Mouse (Mus musculus): ENCODE results near the gene Idnk. TPM values are rescaled to one million over a fixed set of nuclear protein-coding genes. Genes with fewer than 3 reads are reported as not detected.

Idnk gene
- 85.7 and 88.8 TPM in 2 replicates for total RNA-seq (2017)

DNA sequence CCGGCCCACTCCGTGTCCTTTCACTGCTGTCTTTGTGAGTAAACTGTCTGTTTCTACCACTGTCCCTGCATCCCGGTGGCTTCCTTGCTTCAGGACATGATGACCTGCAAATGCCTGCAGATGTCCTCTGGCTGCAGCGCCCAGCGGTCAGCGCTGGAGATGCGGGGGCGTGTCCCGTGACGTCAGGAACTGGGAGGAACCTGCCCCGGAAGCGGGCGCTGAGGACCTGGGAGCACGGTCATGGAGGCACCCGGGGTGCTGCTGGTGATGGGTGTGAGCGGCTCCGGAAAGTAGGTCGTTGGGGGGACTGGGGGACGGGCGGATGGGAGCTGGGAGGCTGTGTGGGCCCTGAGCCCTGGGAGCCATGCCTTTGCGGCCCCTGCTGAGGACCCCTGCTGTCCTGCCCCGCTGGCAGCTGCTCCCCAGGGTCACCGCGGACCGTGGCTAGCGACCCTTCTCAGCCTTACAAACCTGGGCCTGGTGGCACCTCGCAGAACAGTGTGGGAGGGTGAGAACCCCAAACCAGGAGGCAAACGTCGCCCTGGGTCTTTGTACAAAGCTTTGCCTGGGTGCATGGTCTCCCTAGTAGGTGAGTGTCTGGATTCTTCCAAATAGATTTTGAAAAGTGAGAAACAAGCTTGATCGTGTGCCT lies at the start of gene Idnk:
TSS of gene Idnk (plus strand) at position 203 of the 652 bp plus-strand sequence.
- peak; percentile 59 for ATAC-seq (ENCODE audit: extremely low read depth, insufficient number of reproducible peaks, low FRiP score, poor library complexity, severe bottlenecking)

DNA sequence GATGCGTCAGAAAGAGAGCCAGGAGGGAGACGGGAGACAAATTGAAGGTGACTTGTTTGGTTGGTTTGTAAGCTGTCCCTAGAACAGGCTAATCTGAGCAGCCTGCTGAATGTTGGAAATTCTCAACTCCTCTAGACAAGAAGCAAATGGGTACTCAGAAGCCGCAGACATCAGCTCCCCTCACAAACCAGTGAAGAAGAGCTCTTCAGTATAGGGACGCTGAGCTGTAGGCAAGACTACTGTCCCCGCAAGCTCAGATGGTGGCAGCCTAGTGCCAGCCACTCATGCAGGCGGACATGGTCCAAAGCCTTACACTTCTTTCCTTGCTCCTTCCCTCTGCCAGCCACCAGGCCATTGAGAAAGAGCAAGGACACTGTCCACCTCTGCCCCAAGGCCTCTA lies 46.1 kb upstream of the Idnk start:
- no peak for ATAC-seq (ENCODE audit: extremely low read depth, insufficient number of reproducible peaks, low FRiP score, poor library complexity, severe bottlenecking)

DNA sequence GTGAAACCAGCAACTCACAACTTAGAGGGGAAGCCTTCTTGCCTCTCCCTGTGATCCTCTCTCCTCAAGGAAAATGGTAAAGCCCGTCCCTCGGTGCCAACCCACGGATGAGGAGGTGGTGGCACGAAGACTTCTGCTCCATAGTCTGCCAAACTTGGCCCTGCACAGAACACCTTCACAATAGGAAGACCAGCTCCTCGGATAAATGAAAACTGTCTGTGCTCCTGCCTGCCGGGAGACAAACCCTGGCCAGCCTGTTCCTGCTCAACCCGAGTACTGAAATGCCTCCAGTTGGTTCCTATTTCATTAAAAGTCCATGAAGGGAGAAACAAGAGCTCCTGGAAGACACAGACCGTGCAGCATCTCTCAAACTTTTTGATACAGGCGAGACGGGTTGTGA lies 45.3 kb upstream of the Idnk start:
- ATAC-seq (ENCODE audit: extremely low read depth, insufficient number of reproducible peaks, low FRiP score, poor library complexity, severe bottlenecking) = no peak

DNA sequence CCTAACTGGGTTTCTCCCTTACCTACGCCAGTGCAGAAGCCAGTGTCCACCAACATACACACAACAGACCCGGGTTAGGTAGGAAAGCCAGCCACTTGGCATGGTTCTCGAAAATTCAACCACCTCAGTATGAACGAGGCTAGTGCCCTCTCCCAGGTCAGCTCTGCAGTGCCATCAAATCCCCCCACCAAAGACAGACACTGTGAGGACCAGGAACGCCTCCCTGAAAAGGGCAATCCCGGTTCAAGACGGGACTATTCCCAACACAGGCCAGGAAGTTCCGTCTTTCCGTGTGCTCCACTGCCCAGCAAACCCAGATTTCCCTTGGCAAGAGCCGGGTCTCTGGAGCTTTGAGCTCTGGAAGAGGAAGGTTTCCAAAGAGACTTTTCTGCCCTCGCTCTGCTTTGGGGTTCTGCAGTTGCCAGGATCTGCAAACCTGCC lies 44.8 kb upstream of the Idnk start:
- no peak for ATAC-seq (ENCODE audit: extremely low read depth, insufficient number of reproducible peaks, low FRiP score, poor library complexity, severe bottlenecking)

DNA sequence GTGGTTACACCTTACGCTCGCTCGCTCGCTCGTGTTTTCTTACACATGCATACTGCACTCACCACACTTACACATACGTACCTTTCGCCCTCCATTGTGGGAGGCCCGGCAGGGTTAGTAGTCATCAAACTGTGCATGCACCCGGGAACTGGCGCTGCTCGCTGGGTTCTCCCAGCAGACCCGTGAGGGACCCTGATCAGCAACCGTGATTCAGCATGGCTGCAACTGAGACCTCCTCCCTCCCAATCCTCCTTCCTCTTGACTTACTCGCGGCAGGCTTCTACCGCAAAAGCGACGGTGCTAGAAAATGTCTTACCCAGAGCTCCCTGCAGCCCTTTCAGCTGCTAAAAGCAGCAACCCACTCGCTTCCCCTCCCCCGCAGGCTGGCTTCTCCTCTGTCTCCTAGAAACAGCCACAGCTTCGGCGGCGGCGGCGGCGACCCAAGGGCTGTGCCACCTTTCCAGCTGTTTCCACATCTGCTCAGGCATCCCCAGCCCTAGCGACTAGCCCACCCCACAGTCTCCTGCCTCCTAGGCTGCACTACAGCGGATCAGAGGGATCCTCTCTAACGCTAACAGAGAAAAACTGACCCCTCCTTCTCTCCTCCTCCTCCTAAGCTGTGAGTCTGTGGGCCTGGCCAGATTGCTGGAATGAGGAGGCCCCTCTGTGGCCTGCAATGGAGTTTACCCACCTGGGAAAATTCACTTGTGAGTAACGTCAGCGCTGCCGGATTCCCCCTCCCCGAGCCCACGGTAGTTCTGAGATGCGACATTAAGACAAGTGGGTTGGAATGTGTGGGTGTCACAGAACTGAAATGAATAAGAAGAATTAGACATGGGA lies 44.2 kb upstream of the Idnk start, which contains the start of gene Klhl3:
TSS of gene Klhl3 (minus strand) at position 532 of the 840 bp plus-strand sequence.
- ATAC-seq (ENCODE audit: extremely low read depth, insufficient number of reproducible peaks, low FRiP score, poor library complexity, severe bottlenecking) = peak; percentile 28; the same call in 1 of the 2 replicates

DNA sequence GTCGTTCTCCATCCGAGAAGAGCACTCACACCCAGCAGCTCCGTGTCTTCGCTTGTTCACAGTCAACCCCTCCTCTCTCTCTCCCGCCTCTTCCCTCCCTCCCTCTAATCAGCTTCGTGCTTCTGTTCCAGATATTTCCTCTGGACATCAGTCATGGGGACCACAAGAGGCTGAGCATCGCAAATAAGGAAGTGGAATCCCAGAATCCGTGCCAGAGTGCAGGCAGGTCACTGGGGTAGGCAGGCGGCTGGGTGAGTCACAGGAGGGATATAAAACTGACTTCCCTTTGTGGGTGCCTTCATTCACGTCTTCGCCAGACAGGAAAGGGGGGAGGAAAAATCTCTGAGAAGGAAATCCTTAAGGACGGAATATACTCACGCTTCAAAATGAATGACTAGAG lies 42.2 kb upstream of the Idnk start:
- ATAC-seq (ENCODE audit: extremely low read depth, insufficient number of reproducible peaks, low FRiP score, poor library complexity, severe bottlenecking) = no peak

DNA sequence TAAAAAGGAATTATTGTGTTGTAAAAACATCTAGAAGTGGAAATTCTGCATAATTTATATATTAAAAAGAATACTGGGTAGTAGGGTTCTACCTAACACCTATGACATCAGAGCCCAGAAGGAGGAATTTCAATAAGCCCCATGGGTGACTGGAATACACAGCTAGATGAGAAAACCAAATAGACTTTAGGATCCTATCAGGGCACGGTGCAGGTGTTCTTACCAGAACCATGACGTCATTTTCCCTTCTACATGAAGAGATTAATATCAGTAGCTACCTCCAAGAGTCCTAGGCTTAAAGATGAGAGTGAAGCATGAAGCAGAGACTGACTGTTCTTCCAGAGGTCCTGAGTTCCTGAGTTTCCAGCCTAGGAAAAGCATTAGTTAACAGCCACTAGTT lies 40.6 kb upstream of the Idnk start:
- ATAC-seq (ENCODE audit: extremely low read depth, insufficient number of reproducible peaks, low FRiP score, poor library complexity, severe bottlenecking) = no peak

DNA sequence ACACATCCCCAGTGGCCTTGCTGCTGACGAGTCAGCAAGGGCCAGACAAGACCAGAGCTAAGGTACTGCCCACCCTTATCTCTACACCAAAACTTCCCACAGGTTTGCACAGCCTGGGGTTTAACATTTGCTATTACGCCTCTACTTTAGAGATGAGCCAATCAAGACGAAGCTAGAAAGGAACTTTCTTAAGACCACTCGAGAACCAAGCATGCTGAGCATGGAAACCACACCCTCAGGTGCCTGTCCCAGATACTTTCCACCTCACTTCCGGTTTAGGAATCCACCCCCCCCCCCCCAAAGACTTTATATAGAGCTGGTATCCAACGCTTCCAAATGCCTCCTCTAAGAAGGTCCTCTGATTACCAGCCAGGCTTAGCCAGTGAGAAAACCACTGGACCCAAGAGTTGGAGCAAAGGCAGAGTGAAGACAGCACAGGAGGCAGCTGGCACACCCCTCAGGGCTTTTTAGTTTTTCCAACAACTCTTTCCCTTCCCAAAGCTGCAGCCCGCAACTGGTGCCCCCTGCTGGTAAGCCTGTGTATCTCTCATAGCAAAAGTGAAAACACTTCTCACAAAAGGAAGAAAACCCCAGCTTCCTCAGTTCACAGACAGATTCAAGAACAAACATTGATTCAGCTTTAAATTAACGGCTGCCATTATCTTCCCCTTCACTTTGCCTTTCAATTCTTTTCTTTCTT lies 40.0 kb upstream of the Idnk start:
- peak; percentile 17; the same call in 1 of the 2 replicates for ATAC-seq (ENCODE audit: extremely low read depth, insufficient number of reproducible peaks, low FRiP score, poor library complexity, severe bottlenecking)

DNA sequence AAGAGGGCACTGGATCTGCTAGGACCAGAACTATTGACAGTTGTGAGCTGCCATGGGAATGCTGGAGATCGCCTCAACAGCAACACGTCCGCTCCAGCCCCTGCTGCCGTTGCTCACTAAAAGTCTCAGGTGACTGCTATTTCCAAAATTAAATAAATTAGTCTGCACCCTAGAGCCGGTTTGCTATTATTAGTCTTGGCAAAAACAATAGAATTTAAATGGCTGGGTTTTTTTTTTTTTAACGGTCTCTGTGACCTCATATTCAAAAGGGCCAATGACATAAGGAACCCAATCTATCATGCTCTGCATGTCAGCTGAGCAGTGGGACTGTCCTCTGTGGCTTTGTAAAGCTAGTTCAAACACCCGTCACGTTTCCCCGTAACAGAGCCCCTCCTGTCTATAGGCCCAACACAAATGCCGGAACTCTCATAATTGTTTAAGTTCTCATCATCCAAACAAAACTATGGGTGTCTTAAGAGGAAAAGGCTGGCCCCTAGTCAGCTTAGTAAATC lies 34.6 kb upstream of the Idnk start:
- ATAC-seq (ENCODE audit: extremely low read depth, insufficient number of reproducible peaks, low FRiP score, poor library complexity, severe bottlenecking) = no peak

DNA sequence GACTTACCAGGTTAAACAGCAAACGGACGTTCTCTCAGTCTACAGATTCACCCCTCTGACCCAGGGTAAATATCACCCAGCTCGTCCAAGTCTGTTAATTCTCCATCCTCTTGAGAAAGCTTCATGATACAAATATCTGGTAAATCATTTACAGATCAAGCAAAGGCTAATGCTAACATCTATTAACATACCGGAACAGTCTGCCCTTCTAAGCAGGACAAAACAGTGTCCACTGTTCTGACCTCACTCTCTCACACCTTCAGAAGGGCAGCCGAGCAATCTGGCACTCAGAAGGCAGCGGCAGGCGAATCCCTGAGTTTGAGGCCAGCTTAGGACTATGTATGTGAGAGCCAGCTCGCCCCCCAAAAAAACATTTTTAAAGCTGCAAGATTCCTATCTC lies 34.1 kb upstream of the Idnk start:
- no peak for ATAC-seq (ENCODE audit: extremely low read depth, insufficient number of reproducible peaks, low FRiP score, poor library complexity, severe bottlenecking)

DNA sequence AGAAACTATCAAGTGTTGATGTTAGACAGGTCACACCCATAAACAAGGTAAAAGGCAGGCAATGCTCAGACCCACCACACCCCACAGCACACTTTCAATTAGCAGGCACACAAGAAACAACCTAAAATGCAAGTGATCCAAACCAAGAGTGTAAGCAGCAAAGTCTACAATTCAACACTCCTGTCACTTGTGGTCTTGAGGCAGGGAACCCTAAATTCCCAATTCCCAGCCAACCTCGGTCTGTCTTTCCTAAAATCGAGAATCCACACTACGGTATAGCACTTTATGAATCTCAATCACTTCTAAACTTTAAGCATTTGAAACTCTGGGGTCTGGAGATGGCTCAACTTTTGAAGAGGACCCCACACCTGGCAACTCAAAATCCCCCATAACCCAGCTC lies 33.2 kb upstream of the Idnk start:
- no peak for ATAC-seq (ENCODE audit: extremely low read depth, insufficient number of reproducible peaks, low FRiP score, poor library complexity, severe bottlenecking)

DNA sequence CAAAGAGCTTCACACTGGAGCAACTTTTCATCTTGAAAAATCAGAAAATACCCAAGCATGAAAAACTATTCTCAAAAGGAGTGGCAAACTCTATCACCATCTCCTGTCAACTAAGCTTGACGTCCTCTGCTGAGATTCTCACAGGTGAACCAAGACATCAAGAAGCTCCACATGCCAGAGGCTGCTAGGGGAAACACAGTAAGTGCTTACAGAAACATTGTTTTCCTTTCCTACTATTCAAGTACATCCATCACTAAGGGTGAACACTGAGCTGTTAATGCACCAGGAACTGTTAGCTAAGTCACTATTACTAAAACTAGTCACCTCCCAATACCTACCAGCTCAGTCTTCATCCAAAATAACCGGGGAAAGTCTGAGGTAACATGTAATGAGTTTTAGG lies 32.5 kb upstream of the Idnk start:
- ATAC-seq (ENCODE audit: extremely low read depth, insufficient number of reproducible peaks, low FRiP score, poor library complexity, severe bottlenecking) = no peak

DNA sequence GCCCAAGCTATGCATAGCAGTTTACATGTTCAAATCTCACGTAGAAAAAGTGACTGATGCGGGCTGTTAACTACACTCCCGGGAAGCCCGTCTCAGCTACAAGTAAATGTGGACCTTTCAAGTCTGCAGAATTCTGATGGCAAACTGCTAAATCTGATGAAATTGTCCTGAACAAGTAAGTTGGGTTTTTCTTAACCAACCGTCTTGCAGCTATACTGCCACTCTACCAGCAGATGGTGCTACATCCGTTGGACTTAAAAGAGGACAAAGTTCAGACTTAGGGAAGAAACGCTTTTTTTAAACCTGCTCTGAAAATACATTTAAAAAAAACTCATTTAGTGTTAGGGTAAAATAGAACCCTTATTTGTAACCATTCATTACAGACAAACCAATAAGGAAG lies 31.3 kb upstream of the Idnk start:
- ATAC-seq (ENCODE audit: extremely low read depth, insufficient number of reproducible peaks, low FRiP score, poor library complexity, severe bottlenecking) = peak; percentile 31; the same call in 1 of the 2 replicates

DNA sequence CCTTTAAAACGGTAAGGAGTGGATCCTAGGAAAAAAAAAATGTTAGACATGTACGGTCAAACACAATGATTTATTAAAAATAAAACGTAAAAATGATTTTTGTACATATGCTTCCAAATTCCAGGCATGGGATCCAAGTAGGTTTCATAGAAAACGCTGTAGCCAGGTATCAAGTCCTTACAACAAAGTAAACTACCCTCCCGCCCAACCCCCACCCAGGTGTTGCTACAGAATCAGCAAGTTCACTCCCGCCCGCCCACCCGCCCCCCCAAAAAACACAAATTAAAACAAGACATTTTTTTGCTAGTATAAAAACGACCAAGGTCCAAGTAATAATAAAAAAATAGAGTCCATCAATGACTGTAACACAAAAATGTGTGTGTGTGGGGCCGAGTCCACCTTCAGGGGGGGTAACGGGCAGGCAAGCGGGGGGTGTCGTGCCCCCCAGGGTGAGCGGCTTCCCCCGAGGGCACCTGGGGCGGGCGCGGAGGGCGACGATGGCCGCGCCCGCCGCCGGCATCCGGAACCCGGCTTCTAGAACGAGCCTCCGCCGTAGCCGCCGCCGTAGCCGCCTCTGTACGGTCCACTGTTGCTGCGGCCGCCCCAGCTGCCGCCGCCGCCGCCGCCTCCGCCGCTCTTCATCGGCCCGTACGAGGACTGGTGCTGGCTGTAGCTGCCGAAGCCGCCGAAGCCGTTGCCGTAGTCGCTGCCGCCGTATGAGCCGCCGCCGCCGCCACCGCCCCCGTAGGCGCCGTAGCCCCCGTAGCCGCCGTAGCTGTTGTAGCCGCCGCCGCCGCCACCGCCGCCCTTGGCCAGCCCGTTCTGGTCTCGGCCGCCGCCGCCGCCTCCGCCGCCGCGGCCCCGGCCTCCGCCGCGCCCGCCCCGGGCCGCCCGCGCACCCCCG lies 30.3 kb upstream of the Idnk start:
- ATAC-seq (ENCODE audit: extremely low read depth, insufficient number of reproducible peaks, low FRiP score, poor library complexity, severe bottlenecking) = no peak

DNA sequence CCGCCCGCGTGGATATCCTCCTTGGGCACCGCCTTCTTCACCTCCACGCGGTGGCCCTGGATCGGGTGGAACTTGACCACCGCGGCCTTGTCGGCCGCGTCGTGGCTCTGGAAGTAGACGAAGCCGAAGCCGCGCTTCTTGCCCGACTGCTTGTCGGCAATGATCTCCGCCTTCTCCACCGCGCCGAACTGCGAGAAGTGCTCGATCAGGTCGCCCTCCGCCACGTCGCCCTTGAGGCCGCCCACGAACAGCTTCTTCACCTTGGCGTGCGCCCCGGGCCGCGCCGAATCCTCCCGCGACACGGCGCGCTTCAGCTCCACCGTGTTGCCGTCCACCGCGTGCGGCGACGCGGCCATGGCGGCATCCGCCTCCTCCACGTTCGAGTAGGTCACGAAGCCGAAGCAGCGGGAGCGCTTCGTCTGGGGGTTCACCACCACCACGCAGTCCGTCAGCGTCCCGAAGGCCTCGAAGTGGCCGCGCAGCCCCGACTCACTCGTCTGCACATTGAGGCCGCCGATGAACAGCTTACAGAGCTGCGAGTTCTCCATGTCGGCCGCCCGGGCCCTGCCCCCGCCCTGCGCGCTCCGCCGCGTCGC lies 29.6 kb upstream of the Idnk start:
- no peak for ATAC-seq (ENCODE audit: extremely low read depth, insufficient number of reproducible peaks, low FRiP score, poor library complexity, severe bottlenecking)

DNA sequence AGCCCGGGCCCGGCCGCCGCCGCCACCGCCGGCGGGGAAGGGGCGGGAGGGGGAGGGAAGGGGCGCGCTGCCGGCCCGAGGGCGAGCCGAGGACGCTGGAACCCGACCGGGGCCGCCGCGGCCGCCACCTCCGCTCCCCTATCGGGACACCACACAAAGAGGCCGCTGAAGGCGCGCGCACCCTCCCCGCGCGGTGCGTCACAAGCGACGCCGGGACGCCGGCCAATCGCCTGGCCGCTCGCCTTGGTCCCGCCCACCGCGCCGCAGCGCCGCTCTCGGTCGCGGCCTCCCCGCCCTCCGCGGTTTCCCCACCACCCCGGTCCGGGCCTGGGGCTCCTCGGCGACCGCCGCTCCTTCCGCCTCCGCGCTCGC lies 29.1 kb upstream of the Idnk start, which contains the start of gene Hnrnpa0:
TSS of gene Hnrnpa0 (minus strand) at position 161 of the 372 bp plus-strand sequence.
- peak; percentile 74 for ATAC-seq (ENCODE audit: extremely low read depth, insufficient number of reproducible peaks, low FRiP score, poor library complexity, severe bottlenecking)

DNA sequence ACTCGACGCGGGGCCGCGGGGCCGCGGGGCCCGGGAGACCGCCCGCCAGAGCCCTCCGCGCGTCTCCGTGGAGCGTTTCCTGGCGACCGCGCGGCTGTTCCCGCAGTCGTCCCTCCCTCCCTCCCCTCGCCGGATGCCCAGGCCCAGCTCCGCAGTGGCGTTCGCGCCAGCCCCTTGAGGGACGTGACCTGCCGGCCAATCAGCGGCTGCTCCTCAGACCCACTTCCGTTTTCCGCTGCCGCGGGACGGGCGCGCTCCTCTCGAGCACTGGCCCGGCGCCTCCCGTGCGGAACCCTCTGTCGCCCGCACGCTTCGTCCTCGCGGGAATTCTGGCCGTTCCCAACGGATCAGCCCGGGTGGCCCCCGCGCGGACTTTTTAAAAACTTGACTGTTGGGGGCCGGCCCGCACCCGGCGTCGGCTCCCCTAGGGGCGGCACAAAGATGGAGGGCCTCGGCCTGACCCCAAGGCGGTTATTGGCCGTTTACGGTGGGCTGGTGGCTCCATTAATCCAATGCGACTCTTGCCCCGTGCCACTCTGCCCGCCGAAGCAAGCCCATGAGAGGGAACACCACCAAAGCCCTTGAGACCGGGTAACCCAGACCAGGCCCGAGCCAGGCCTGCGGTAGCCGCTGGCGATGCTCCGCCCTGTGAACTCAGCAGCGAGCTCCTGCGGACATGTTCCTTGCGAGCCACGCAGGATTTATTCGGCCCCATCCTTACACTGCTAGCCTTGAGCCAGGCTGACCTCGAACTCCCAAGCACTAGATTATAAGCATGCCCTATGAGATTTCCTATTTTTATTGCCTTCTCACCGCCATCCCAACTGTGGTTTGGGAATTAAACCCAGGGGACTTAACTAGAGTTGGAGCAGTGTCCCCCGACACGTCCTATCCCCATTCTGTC lies 28.4 kb upstream of the Idnk start:
- ATAC-seq (ENCODE audit: extremely low read depth, insufficient number of reproducible peaks, low FRiP score, poor library complexity, severe bottlenecking) = peak; percentile 84
